Mouse (Mus musculus) spleen, adult 2 months (tissue): ENCODE measurements around the gene Ddx25.

Source experiments
- CTCF ChIP-seq: fragments of 200-500 bp; IDR thresholded peaks from 2 replicates; pipeline ENCODE4 v1.5.1; 2011; ENCODE audit warnings: mild to moderate bottlenecking, inconsistent platforms; ENCODE audit not compliant: insufficient read depth, insufficient read length, insufficient replicate concordance; ENCODE audit errors: extremely low read depth
- POLR2A ChIP-seq: fragments of 200-500 bp; IDR thresholded peaks from 2 replicates; pipeline ENCODE4 v1.6.1; 2011; ENCODE audit warnings: low read depth, low read length, inconsistent platforms

DNA sequence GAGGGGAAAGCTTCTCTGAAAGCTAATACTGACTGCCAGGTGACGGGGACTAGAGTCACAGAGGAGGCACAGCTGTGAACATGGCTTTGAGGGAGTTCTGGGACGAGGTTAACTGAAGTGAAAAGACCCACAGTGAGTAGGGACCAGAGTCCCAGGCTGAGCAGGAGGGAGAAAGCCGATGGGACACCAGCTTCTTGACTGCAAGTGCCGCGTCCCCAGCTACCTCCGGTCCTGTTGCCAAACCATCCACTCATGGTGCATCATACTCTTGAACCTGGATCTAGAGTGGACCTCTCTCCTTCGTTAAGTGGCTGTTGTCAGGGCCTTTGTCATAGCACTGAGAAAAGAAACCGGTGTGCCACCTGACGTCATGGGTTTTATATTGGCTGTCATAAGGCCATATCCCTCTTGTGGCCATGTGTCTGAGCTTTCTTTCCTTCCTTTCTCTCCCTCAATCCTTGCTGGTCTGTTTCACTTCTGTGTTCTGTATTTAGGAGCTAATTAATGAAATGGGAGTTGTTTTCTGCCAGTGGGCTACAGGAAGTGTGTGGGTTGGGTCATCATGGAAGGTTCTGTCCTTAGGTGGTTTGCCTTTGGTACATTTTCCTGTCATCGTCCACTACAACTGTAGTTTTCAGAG is 55.8 kb downstream of the Ddx25 start:
- TF ChIP-seq CTCF = no peak
- TF ChIP-seq POLR2A = no peak
